Mouse (Mus musculus): ENCODE measurements around the gene Elovl2. TPM values are rescaled to one million over a fixed set of nuclear protein-coding genes. Genes with fewer than 3 reads are reported as not detected.
A peak's percentile ranks its signal among the peaks of the same experiment; 100 is the strongest.

Elovl2 gene
- total RNA-seq, 2 experiments from 2014 or later = 0.06 TPM; not detected in 1

- Histone ChIP-seq H3K27ac (peak within 1 kb of the TSS; percentile 99), H3K4me3 (peak within 1 kb of the TSS; percentile 90)
- intact Hi-C loops (cut with DNase I) = loop anchor here (10.0 kb wide), 1 partner anchor 235 kb away; the partner anchor contains the start of gene Tmem14c
- TF ChIP-seq CTCF (IDR thresholded peaks at IDR 0.05) = peak; percentile 78
- peak; percentile 96 for DNase-seq
Observed at GRCm38 (mm10) chr13:41249538-41250317, 29.5 kb upstream of the Elovl2 start, which contains the start of gene Smim13. Gene Smim13 (plus strand): TSS chr13:41249844.

DNA sequence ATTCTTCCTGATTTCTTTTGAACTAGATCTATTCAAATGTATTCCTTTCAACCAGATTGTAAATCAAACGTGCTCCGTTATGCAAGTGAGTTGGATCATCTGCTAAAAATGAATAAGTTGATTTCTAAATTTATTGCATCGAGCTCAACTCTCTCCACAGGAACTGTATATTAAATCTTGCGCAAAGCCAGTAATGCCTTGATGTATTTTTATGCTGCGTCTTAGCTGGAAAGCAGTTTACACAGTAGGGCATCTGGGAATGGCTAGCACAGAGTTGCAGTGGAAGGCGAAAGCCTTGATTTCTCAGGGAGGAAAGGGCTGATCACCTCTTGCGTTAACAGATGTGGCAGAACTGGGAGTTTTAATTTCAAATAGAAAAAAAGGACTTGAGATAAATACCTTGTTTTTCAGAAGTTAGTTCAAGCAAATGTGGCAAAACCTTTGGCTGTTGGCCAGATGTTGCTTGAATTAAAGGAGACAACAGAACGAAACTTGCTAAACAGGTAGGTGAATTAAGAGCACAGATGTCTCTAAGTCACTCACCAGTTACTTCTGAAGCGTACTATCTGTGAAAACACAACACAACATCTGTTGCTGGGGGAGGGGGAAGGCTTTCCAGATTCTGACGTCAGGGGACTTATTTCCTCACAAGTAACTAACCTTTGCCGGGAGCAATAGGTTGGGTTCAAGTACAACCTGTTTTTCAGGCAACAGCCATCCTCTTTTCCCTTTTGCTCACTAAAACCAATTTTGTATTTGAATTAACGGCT is 28.7 kb upstream of the Elovl2 start:
- no peak for TF ChIP-seq CTCF (IDR thresholded peaks at IDR 0.05)
- no peak for DNase-seq
- peak overlapping the region; percentile 99 for H3K27ac ChIP-seq
- peak overlapping the region; percentile 90 for H3K4me3 ChIP-seq
- intact Hi-C loops (cut with DNase I) = loop anchor here (10.0 kb wide), 1 partner anchor 234 kb away; the partner anchor contains the start of gene Tmem14c

- TF ChIP-seq CTCF (IDR thresholded peaks at IDR 0.05) = peak; percentile 43
- Histone ChIP-seq H3K4me3 (no peak overlapping the region), H3K27ac (peak overlapping the region; percentile 71)
- peak; percentile 63 for DNase-seq
- intact Hi-C loops (cut with DNase I) = loop anchor here (10.0 kb wide), 1 partner anchor 230 kb away; the partner anchor contains the start of gene Tmem14c
Observed at GRCm38 (mm10) chr13:41244306-41244830, 24.2 kb upstream of the Elovl2 start.

DNA sequence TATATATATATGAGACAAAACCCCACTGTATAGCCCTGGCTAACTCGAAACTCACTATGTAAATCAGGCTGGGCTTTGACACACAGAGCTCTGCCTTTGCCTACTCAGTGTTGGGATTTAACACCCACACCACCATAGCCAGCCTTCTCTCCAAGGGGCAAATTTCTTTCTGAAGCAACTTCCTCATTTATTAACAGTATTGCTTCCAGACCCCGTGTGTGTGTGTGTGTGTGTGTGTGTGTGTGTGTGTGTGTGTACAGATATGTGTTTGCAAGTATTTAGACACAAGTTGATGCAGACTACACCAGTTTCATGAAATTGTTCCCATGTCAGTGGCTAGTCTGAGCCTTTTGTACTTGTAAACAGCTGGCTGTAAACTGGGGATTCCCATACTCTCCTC is 21.4 kb upstream of the Elovl2 start:
- H3K27ac ChIP-seq = no peak overlapping the region
- no peak for DNase-seq
- intact Hi-C loops (cut with DNase I) = loop anchor here (10.0 kb wide), 1 partner anchor 227 kb away; the partner anchor contains the start of gene Tmem14c
- no peak for TF ChIP-seq CTCF (IDR thresholded peaks at IDR 0.05)
- no peak overlapping the region for H3K4me3 ChIP-seq

- H3K4me3 ChIP-seq = peak overlapping the region; percentile 5; the same call in 1 of the 2 replicates
- peak; percentile 82 for TF ChIP-seq CTCF (IDR thresholded peaks at IDR 0.05)
- no peak overlapping the region for H3K27ac ChIP-seq
- no peak for DNase-seq
- intact Hi-C loops (cut with DNase I) = loop anchor here (1.0 to 5.0 kb wide), 5 partner anchors 92 to 454 kb away; no protein-coding TSS in a partner anchor
Observed at GRCm38 (mm10) chr13:41238805-41239130, 18.6 kb upstream of the Elovl2 start.

GRCm38 (mm10) chr13:41238035-41238804 is 18.0 kb upstream of the Elovl2 start:
- DNase-seq = no peak
- no peak overlapping the region for H3K27ac ChIP-seq
- no peak overlapping the region for H3K4me3 ChIP-seq
- intact Hi-C loops (cut with DNase I) = loop anchor here (1.0 to 5.0 kb wide), 5 partner anchors 92 to 453 kb away; no protein-coding TSS in a partner anchor
- TF ChIP-seq CTCF (IDR thresholded peaks at IDR 0.05) = no peak

- TF ChIP-seq CTCF (IDR thresholded peaks at IDR 0.05) = no peak
- no peak for DNase-seq
- Histone ChIP-seq H3K4me3 (no peak overlapping the region), H3K27ac (no peak overlapping the region)
- intact Hi-C loops (cut with DNase I) = loop anchor here (5.0 kb wide), 2 partner anchors 149 to 394 kb away; no protein-coding TSS in a partner anchor
Observed at GRCm38 (mm10) chr13:41235845-41236741, 15.9 kb upstream of the Elovl2 start.

- H3K4me3 ChIP-seq = no peak overlapping the region
- H3K27ac ChIP-seq = no peak overlapping the region
- DNase-seq = no peak
- no peak for TF ChIP-seq CTCF (IDR thresholded peaks at IDR 0.05)
- intact Hi-C loops (cut with DNase I) = loop anchor here (5.0 kb wide), 2 partner anchors 148 to 393 kb away; no protein-coding TSS in a partner anchor
Observed at GRCm38 (mm10) chr13:41235181-41235580, 15.0 kb upstream of the Elovl2 start.

DNA sequence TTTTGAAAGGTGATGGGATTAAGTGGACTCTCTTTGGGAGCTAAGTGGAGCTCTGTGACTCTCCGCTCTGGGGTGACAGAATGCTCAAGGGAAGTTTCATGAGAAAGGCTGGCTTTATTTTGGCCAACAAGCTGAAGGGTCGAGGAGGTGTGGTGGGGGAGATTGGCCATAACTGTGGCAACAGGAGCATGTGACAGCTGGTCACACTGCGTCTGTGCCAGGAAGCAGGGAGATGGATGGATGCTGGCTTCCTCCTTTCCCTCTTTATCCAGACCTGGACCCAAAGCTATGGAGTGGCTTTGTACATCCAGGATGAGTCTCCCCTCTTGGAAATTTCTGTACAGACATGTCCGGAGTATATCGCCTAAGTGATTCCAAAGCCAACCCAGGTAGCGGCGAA is 13.0 kb upstream of the Elovl2 start:
- DNase-seq = no peak
- no peak for TF ChIP-seq CTCF (IDR thresholded peaks at IDR 0.05)
- no peak overlapping the region for H3K27ac ChIP-seq
- intact Hi-C loops (cut with DNase I) = no loop called here
- H3K4me3 ChIP-seq = no peak overlapping the region

DNA sequence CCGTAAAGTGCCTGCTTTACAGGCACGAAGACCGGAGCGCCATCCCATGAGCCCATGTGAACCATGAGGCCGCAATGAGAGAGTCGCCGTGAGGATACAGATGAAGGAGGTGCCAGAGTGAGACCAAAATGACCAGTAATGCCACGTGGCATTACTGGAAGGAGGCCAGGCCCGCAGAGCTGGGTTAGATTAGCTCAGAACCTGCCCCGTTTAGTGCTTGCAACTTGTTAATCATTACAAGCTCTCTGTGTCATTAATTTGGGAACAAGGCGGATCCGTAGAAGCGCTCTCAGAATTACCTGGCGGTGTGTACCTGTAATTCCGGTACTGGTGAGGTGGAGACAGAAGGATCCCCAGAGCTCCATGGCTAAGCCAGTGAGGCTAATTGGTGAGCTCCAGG is 12.0 kb upstream of the Elovl2 start:
- Histone ChIP-seq H3K27ac (no peak overlapping the region), H3K4me3 (no peak overlapping the region)
- TF ChIP-seq CTCF (IDR thresholded peaks at IDR 0.05) = no peak
- DNase-seq = no peak
- intact Hi-C loops (cut with DNase I) = no loop called here

DNA sequence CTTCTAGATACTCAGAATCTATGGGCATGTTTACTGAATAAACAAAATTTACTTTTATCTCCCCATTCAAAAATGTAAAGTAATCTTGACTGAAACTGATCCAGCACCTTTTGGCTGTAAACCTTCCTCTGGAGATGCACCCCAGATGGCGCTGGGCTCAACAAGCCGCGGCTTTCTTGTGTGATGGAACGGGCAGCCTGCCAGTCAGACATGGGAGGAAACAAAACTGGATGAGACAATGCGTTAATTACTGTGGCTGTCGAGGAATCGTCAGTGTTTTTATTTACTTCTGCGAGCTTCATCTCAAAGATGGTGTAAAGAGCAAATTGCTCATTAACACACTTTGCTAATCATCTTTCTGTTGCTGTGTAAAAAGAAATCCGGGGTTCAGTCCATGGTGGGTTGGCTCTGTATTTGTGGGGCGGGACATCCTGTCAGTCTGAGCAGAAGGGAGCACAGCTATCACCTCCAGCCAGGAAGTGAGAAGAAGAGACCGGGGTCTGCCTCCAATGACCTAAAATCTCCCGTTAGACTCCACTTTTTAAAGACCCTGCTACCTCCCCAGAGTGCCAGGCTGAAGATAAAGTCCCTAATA is 11.3 kb upstream of the Elovl2 start:
- no peak for TF ChIP-seq CTCF (IDR thresholded peaks at IDR 0.05)
- no peak overlapping the region for H3K27ac ChIP-seq
- no peak overlapping the region for H3K4me3 ChIP-seq
- DNase-seq = no peak
- intact Hi-C loops (cut with DNase I) = no loop called here

Data from gastrocnemius, adult 2 months (tissue).